In genomic region chr6:117279297-117279696, GRCm38 (mm10) we compare ENCODE assay signal across 11 mouse cellular contexts.
A peak's percentile ranks its signal among the peaks of the same experiment; 100 is the strongest.
DNase-seq lines count a peak whose midpoint lies in the region; TF ChIP-seq lines count a peak whose summit lies in the region.
"Had no signal": no experiment of that assay in that cellular context is flagged by ENCODE, and none has a peak within 500 bp of the region (broad histone marks: within the 10 kb centered on the region; RNA-seq: fewer than 3 reads in every experiment).

No protein-coding gene starts in this region.

- no peaks in the 10 kb centered on the region for H3K36me3 ChIP-seq in heart, adult 2 months (ENCODE audit: control insufficient read depth, insufficient read depth, low read length)
- H3K36me3 ChIP-seq in embryonic facial prominence, embryonic 10.5 days (replicated peaks) = no peaks in the 10 kb centered on the region

- TF ChIP-seq CTCF in heart, adult 2 months (IDR thresholded peaks at IDR 0.05) = peak; percentile 10; the same call in 1 of the 2 replicates

- DNase-seq in heart, adult 2 months = peak in 1 of 2 experiments; percentile 7
- DNase-seq in heart, postnatal 36 days = no peak
- DNase-seq in right cerebral cortex, adult 18-20 months = peak; percentile 40
- no peak for DNase-seq in right cerebral cortex, postnatal 14 days
- no peak for DNase-seq in embryonic facial prominence, embryonic 10.5 days (ENCODE audit: low spot score)
- DNase-seq in skeletal muscle tissue, adult 2 months (ENCODE audit: low read depth, low spot score) = peak; percentile 18
- no peak for DNase-seq in c-Kit-positive CD71-positive TER-119-positive erythroid progenitor cells, embryonic 14.5 days (ENCODE audit: low spot score)
- no peak for DNase-seq in embryo, embryonic 9.5 days (ENCODE audit: extremely low spot score)
- DNase-seq: gastrocnemius, postnatal 36 days; liver; lung, postnatal 36 days had no signal

- no peaks in the 10 kb centered on the region for H3K9me3 ChIP-seq in embryonic facial prominence, embryonic 10.5 days

- peaks cover 3% of the 10 kb centered on the region; the same call in 1 of the 2 replicates for H3K4me1 ChIP-seq in heart, adult 2 months (ENCODE audit: control insufficient read depth, insufficient read depth, low read length)
- H3K4me1 ChIP-seq in embryonic facial prominence, embryonic 10.5 days = peaks cover 39% of the 10 kb centered on the region

- no peak for TF ChIP-seq POLR2A in heart, adult 2 months (IDR thresholded peaks at IDR 0.05; ENCODE audit: insufficient read depth, low read depth, low read length)

- no peak overlapping the region for H3K4me3 ChIP-seq in heart, adult 2 months
- H3K4me3 ChIP-seq in embryonic facial prominence, embryonic 10.5 days = no peak overlapping the region

- no peaks in the 10 kb centered on the region for H3K27me3 ChIP-seq in heart, adult 2 months (ENCODE audit: control insufficient read depth, insufficient read depth, low read length)
- no peaks in the 10 kb centered on the region for H3K27me3 ChIP-seq in embryonic facial prominence, embryonic 10.5 days (replicated peaks; ENCODE audit: low read depth, poor library complexity, severe bottlenecking)

- H3K79me2 ChIP-seq in heart, adult 2 months (replicated peaks; ENCODE audit: control insufficient read depth, insufficient read depth, low read length) = no peaks in the 10 kb centered on the region

- no peak overlapping the region for H3K27ac ChIP-seq in heart, adult 2 months
- peak overlapping the region; percentile 77 for H3K27ac ChIP-seq in embryonic facial prominence, embryonic 10.5 days (replicated peaks)

- H3K9ac ChIP-seq in heart, adult 2 months (ENCODE audit: low read depth, low read length) = no peak overlapping the region

- intact Hi-C loops in heart, adult 2 months (cut with DNase I) = no loop called here
- intact Hi-C loops in heart, postnatal 36 days (cut with DNase I) = no loop called here

- no peak for TF ChIP-seq EP300 in heart, adult 2 months (IDR thresholded peaks at IDR 0.05; ENCODE audit: insufficient read depth, low read depth, low read length)

Comparison
In these comparisons a context has a peak if more than half of its experiments do, and no peak if none do; other contexts are left out.
1. DNase-seq: peak in right cerebral cortex, adult 18-20 months (single experiment) and skeletal muscle tissue, adult 2 months (single experiment); none in heart, postnatal 36 days (0 of 2), right cerebral cortex, postnatal 14 days (single experiment), embryonic facial prominence, embryonic 10.5 days (single experiment), c-Kit-positive CD71-positive TER-119-positive erythroid progenitor cells, embryonic 14.5 days (single experiment) and embryo, embryonic 9.5 days (single experiment).